In genomic region chr8:48445690-48446089, GRCm38 (mm10) we compare ENCODE assay signal across 21 mouse cellular contexts.
"Had no signal": no experiment of that assay in that cellular context is flagged by ENCODE, and none has a peak within 500 bp of the region (broad histone marks: within the 10 kb centered on the region; RNA-seq: fewer than 3 reads in every experiment).

No protein-coding gene starts in this region.

- H3K4me1 ChIP-seq: stomach, embryonic 15.5 days had no signal

- H3K27me3 ChIP-seq: lung, embryonic 15.5 days; neural tube, embryonic 13.5 days; neural tube, embryonic 15.5 days; stomach, embryonic 15.5 days had no signal

- H3K4me3 ChIP-seq: lung, embryonic 15.5 days; midbrain, embryonic 10.5 days; midbrain, embryonic 12.5 days; myocyte; neural tube, embryonic 13.5 days; neural tube, embryonic 15.5 days; stomach, embryonic 15.5 days had no signal

- H3K9ac ChIP-seq: liver, postnatal 0 days; lung, embryonic 15.5 days; midbrain, embryonic 12.5 days; neural tube, embryonic 13.5 days; neural tube, embryonic 15.5 days; stomach, embryonic 15.5 days had no signal

- H3K27ac ChIP-seq: lung, embryonic 15.5 days; midbrain, embryonic 10.5 days; midbrain, embryonic 12.5 days; neural tube, embryonic 13.5 days; neural tube, embryonic 15.5 days; stomach, embryonic 15.5 days; stomach, postnatal 0 days had no signal

- H3K9me3 ChIP-seq: lung, embryonic 15.5 days; midbrain, embryonic 10.5 days; midbrain, embryonic 12.5 days; neural tube, embryonic 13.5 days; neural tube, embryonic 15.5 days; stomach, embryonic 15.5 days had no signal

- H3K4me2 ChIP-seq: lung, embryonic 15.5 days; midbrain, embryonic 12.5 days; neural tube, embryonic 13.5 days; neural tube, embryonic 15.5 days; stomach, embryonic 15.5 days had no signal

- H3K36me3 ChIP-seq: lung, embryonic 15.5 days; midbrain, embryonic 12.5 days; neural tube, embryonic 13.5 days; neural tube, embryonic 15.5 days; stomach, embryonic 15.5 days had no signal

- ATAC-seq: liver, postnatal 0 days; lung, postnatal 0 days; midbrain, embryonic 16.5 days had no signal

- DNase-seq: liver, postnatal 0 days; lung, adult 2 months; lung, postnatal 14 days; lung, postnatal 4 days; midbrain, embryonic 14.5 days; retina, postnatal 1 day; right cerebral cortex, adult 18-20 months; right cerebral cortex, postnatal 25 days; thymus, adult 2 months; thymus, postnatal 25 days; thymus, postnatal 4 days had no signal
